Mouse (Mus musculus) heart, postnatal 10 days (tissue): ENCODE data around the gene Guca1a. TPM values are rescaled to one million over a fixed set of nuclear protein-coding genes. Genes with fewer than 3 reads are reported as not detected.

ENCODE experiments used
- DNase-seq, 2 experiments: peaks; one replicate each; pipeline ENCODE4 v3.0.0; 2021
- intact Hi-C: fragments of 180-260 bp; cut with DNase I; formaldehyde crosslinking; loops from one replicate; pipeline ENCODE4 v1.15.1; 2025
- total RNA-seq, 2 experiments: library from RNA; stranded (reverse); gene quantifications; 2 replicates each; pipeline ENCODE4 v1.2.3; 2021

Gene Guca1a
- total RNA-seq, 2 experiments from 2014 or later, result 0.52 to 0.81 TPM

- no peak for DNase-seq
- intact Hi-C loops, result no loop called here
Measured at GRCm38 (mm10) chr17:47421566-47421965, 21.2 kb upstream of the Guca1a start.

- DNase-seq, result no peak
- intact Hi-C loops, result no loop called here
Measured at GRCm38 (mm10) chr17:47420195-47420594, 19.8 kb upstream of the Guca1a start.

- intact Hi-C loops, result loop anchor here (2.0 to 10.0 kb wide), 3 partner anchors 19 to 265 kb away; no protein-coding TSS in a partner anchor
- peak; percentile 27 to 44 for DNase-seq
Measured at GRCm38 (mm10) chr17:47409897-47410861, 9.8 kb upstream of the Guca1a start.

- DNase-seq, result peak; percentile 61 to 78
- intact Hi-C loops, result loop anchor here (2.0 to 10.0 kb wide), 3 partner anchors 20 to 266 kb away; no protein-coding TSS in a partner anchor
Measured at GRCm38 (mm10) chr17:47408558-47408898, 8.1 kb upstream of the Guca1a start.

- intact Hi-C loops, result loop anchor here (2.0 to 10.0 kb wide), 3 partner anchors 21 to 267 kb away; no protein-coding TSS in a partner anchor
- no peak for DNase-seq
Measured at GRCm38 (mm10) chr17:47407717-47408557, 7.6 kb upstream of the Guca1a start.

- intact Hi-C loops, result no loop called here
- no peak for DNase-seq
Measured at GRCm38 (mm10) chr17:47399091-47399490, 1.3 kb downstream of the Guca1a start.

- peak; percentile 38 to 56 for DNase-seq
- intact Hi-C loops, result no loop called here
Measured at GRCm38 (mm10) chr17:47395376-47395913, 4.9 kb downstream of the Guca1a start.

GRCm38 (mm10) chr17:47394223-47394869 lies 6.0 kb downstream of the Guca1a start:
- DNase-seq, result peak; percentile 12 to 23
- intact Hi-C loops, result loop anchor here (5.0 kb wide), 1 partner anchor 88 kb away; no protein-coding TSS in a partner anchor

- peak; percentile 30 to 64 for DNase-seq
- intact Hi-C loops, result no loop called here
Measured at GRCm38 (mm10) chr17:47386649-47387048, 13.7 kb downstream of the Guca1a start.

GRCm38 (mm10) chr17:47385145-47385544 lies 15.2 kb downstream of the Guca1a start, which contains the start of gene Guca1b:
Gene Guca1b, plus strand, starts transcription at chr17:47385393.
- no peak for DNase-seq
- intact Hi-C loops, result no loop called here

- intact Hi-C loops, result no loop called here
Measured at GRCm38 (mm10) chr17:47384064-47384463, 16.3 kb downstream of the Guca1a start.

GRCm38 (mm10) chr17:47383266-47383665 lies 17.1 kb downstream of the Guca1a start:
- no peak for DNase-seq
- intact Hi-C loops, result no loop called here

More at GRCm38 (mm10) chr17:47384064-47384463, 16.3 kb downstream of the Guca1a start:
- no peak for DNase-seq

- no peak for DNase-seq
Measured at GRCm38 (mm10) chr17:47381917-47382316, 18.5 kb downstream of the Guca1a start.

GRCm38 (mm10) chr17:47378133-47378532 lies 22.3 kb downstream of the Guca1a start:
- intact Hi-C loops, result no loop called here
- no peak for DNase-seq

More at GRCm38 (mm10) chr17:47381917-47382316, 18.5 kb downstream of the Guca1a start:
- intact Hi-C loops, result no loop called here

GRCm38 (mm10) chr17:47376779-47377280 lies 23.6 kb downstream of the Guca1a start:
- intact Hi-C loops, result no loop called here
- DNase-seq, result no peak

GRCm38 (mm10) chr17:47373991-47374390 lies 26.4 kb downstream of the Guca1a start:
- intact Hi-C loops, result loop anchor here (5.0 kb wide), 2 partner anchors 108 to 238 kb away; partner anchors contain the start of genes Bysl, Gm20517 and Med20
- no peak for DNase-seq

GRCm38 (mm10) chr17:47371451-47371850 lies 28.9 kb downstream of the Guca1a start:
- intact Hi-C loops, result loop anchor here (5.0 kb wide), 2 partner anchors 111 to 241 kb away; partner anchors contain the start of genes Bysl, Gm20517 and Med20
- DNase-seq, result peak; percentile 59 to 81

GRCm38 (mm10) chr17:47369087-47369443 lies 31.3 kb downstream of the Guca1a start:
- intact Hi-C loops, result no loop called here
- DNase-seq, result no peak

- intact Hi-C loops, result no loop called here
Measured at GRCm38 (mm10) chr17:47368401-47369086, 31.8 kb downstream of the Guca1a start, which contains the start of gene Mrps10. Gene Mrps10, plus strand, starts transcription at chr17:47368887.

More at GRCm38 (mm10) chr17:47368401-47369086, 31.8 kb downstream of the Guca1a start, which contains the start of gene Mrps10:
- peak; percentile 90 to 91 for DNase-seq
